Mouse (Mus musculus): Measurements from ENCODE around the gene Pdha1.

- TF ChIP-seq GATA1 (IDR thresholded peaks at IDR 0.05; ENCODE audit: low read length) (no peak), TAL1 (IDR thresholded peaks at IDR 0.05; ENCODE audit: low read length) (no peak)
Measured at GRCm38 (mm10) chrX:160147406-160147805, 9.2 kb upstream of the Pdha1 start.
